Comparison of ENCODE assay signal across 8 mouse cellular contexts in genomic region chr7:29155196-29155837, GRCm38 (mm10). TPM values are rescaled to one million over a fixed set of nuclear protein-coding genes. Genes with fewer than 3 reads are reported as not detected.
DNase-seq lines count a peak whose midpoint lies in the region; ATAC-seq and TF ChIP-seq lines count a peak whose summit lies in the region.

No protein-coding gene starts in this region.

- peak; percentile 83 for DNase-seq in c-Kit-positive CD71-positive TER-119-negative erythroid progenitor cells, embryonic 14.5 days (ENCODE audit: low read depth)
- peak; percentile 93 for DNase-seq in forebrain, embryonic 11.5 days (ENCODE audit: low spot score)
- DNase-seq in kidney, postnatal 36 days = peak; percentile 93 to 97
- peak; percentile 70 to 76 (median 71) for DNase-seq in liver, embryonic 14.5 days (ENCODE audit: low read depth in 3 of 3, low spot score in 3 of 3)
- DNase-seq in telencephalon, adult 2 months (ENCODE audit: low read depth, low spot score) = peak; percentile 82

- H3K27me3 ChIP-seq in E14TG2a.4 (ENCODE audit: insufficient read depth, low read length) = peaks cover 9% of the 10 kb centered on the region; the same call in 1 of the 2 replicates
- H3K27me3 ChIP-seq in forebrain, embryonic 11.5 days (ENCODE audit: control insufficient read depth, insufficient read depth, low read length) = no peaks in the 10 kb centered on the region; the same call in 1 of the 2 replicates
- H3K27me3 ChIP-seq in heart, embryonic 16.5 days (ENCODE audit: control insufficient read depth, insufficient read depth, low read length) = peaks cover 21% of the 10 kb centered on the region
- H3K27me3 ChIP-seq in liver, embryonic 14.5 days (ENCODE audit: control insufficient read depth, insufficient read depth, low read length) = peaks cover 7% of the 10 kb centered on the region
- peaks cover 28% of the 10 kb centered on the region for H3K27me3 ChIP-seq in neural tube, embryonic 13.5 days

- H3K4me3 ChIP-seq in E14TG2a.4 (replicated peaks; ENCODE audit: low read length) = peak overlapping the region; percentile 99
- H3K4me3 ChIP-seq in forebrain, embryonic 11.5 days (ENCODE audit: low read depth, low read length) = peak overlapping the region; percentile 73
- H3K4me3 ChIP-seq in heart, embryonic 16.5 days (ENCODE audit: low read length) = peak overlapping the region; percentile 93
- peak overlapping the region; percentile 62 to 83 for H3K4me3 ChIP-seq in liver, embryonic 14.5 days (ENCODE audit: insufficient read depth in 1 of 2, low read depth in 2 of 2, low read length in 2 of 2)
- peak overlapping the region; percentile 80 for H3K4me3 ChIP-seq in neural tube, embryonic 13.5 days

- peaks cover 57% of the 10 kb centered on the region for H3K4me1 ChIP-seq in E14TG2a.4 (replicated peaks; ENCODE audit: low read depth, low read length)
- H3K4me1 ChIP-seq in forebrain, embryonic 11.5 days (replicated peaks; ENCODE audit: control insufficient read depth, insufficient read depth, low read length) = no peaks in the 10 kb centered on the region
- peaks cover 10% of the 10 kb centered on the region for H3K4me1 ChIP-seq in heart, embryonic 16.5 days (ENCODE audit: control insufficient read depth, insufficient read depth, low read length)
- peaks cover 0 to 7% of the 10 kb centered on the region in 2 experiments; a peak in 2 of 4 replicates for H3K4me1 ChIP-seq in liver, embryonic 14.5 days (replicated peaks; ENCODE audit: control insufficient read depth in 2 of 2, insufficient read depth in 2 of 2, low read length in 1 of 2)
- peaks cover 6% of the 10 kb centered on the region for H3K4me1 ChIP-seq in neural tube, embryonic 13.5 days (replicated peaks)

- peak overlapping the region; percentile 98 for H3K4me2 ChIP-seq in forebrain, embryonic 11.5 days (ENCODE audit: low read depth, low read length, severe bottlenecking)
- H3K4me2 ChIP-seq in heart, embryonic 16.5 days (ENCODE audit: low read depth, low read length) = peak overlapping the region; percentile 96
- peak overlapping the region; percentile 99 for H3K4me2 ChIP-seq in liver, embryonic 14.5 days (ENCODE audit: low read depth)
- peak overlapping the region; percentile 93 for H3K4me2 ChIP-seq in neural tube, embryonic 13.5 days

- H3K9ac ChIP-seq in forebrain, embryonic 11.5 days (ENCODE audit: low read length) = peak overlapping the region; percentile 78
- H3K9ac ChIP-seq in heart, embryonic 16.5 days (ENCODE audit: low read length) = peak overlapping the region; percentile 89
- H3K9ac ChIP-seq in liver, embryonic 14.5 days (replicated peaks) = peak overlapping the region; percentile 73
- peak overlapping the region; percentile 85 for H3K9ac ChIP-seq in neural tube, embryonic 13.5 days

- no peak for TF ChIP-seq CTCF in E14TG2a.4 (conservative IDR thresholded peaks at IDR 0.05; ENCODE audit: low read length)
- TF ChIP-seq CTCF in liver, embryonic 14.5 days (IDR thresholded peaks at IDR 0.05; ENCODE audit: low read depth) = no peak

- WGBS in forebrain, embryonic 11.5 days = 6% methylated on average over 35 of the region's 37 CpGs
- WGBS in heart, embryonic 16.5 days = 10% methylated on average over 37 of the region's 37 CpGs
- WGBS in liver, embryonic 14.5 days (ENCODE audit: insufficient replicate concordance) = 8% methylated on average over 37 of the region's 37 CpGs
- 7% methylated on average over 36 of the region's 37 CpGs for WGBS in neural tube, embryonic 13.5 days

- no peak for TF ChIP-seq EP300 in liver, embryonic 14.5 days (IDR thresholded peaks at IDR 0.05; ENCODE audit: low read depth)

- peaks cover 23% of the 10 kb centered on the region for H3K36me3 ChIP-seq in E14TG2a.4 (ENCODE audit: insufficient read depth, low read length)
- no peaks in the 10 kb centered on the region; the same call in 1 of the 2 replicates for H3K36me3 ChIP-seq in forebrain, embryonic 11.5 days (ENCODE audit: control insufficient read depth, insufficient read depth, low read length)
- H3K36me3 ChIP-seq in heart, embryonic 16.5 days (ENCODE audit: control insufficient read depth, insufficient read depth) = peaks cover 5% of the 10 kb centered on the region
- H3K36me3 ChIP-seq in liver, embryonic 14.5 days (replicated peaks; ENCODE audit: control insufficient read depth, insufficient read depth, low read depth) = no peaks in the 10 kb centered on the region
- peaks cover 11% of the 10 kb centered on the region for H3K36me3 ChIP-seq in neural tube, embryonic 13.5 days

- ATAC-seq in forebrain, embryonic 11.5 days (replicated peaks; ENCODE audit: low FRiP score) = peak; percentile 91
- peak; percentile 89 for ATAC-seq in heart, embryonic 16.5 days (replicated peaks; ENCODE audit: extremely low read depth, insufficient read depth, low FRiP score)
- peak; percentile 88 for ATAC-seq in liver, embryonic 14.5 days (ENCODE audit: insufficient read depth)
- peak; percentile 93 for ATAC-seq in neural tube, embryonic 13.5 days (ENCODE audit: low read depth)

- H3K27ac ChIP-seq in forebrain, embryonic 11.5 days (ENCODE audit: low read depth, low read length) = peak overlapping the region; percentile 80
- H3K27ac ChIP-seq in heart, embryonic 16.5 days (ENCODE audit: low read length) = peak overlapping the region; percentile 86
- H3K27ac ChIP-seq in liver, embryonic 14.5 days = no peak overlapping the region
- H3K27ac ChIP-seq in neural tube, embryonic 13.5 days (replicated peaks) = peak overlapping the region; percentile 95

- no peaks in the 10 kb centered on the region for H3K9me3 ChIP-seq in E14TG2a.4 (ENCODE audit: low read length)
- H3K9me3 ChIP-seq in forebrain, embryonic 11.5 days (ENCODE audit: control insufficient read depth, low read length) = no peaks in the 10 kb centered on the region
- 0 out of 2 replicates have a peak, but pooled peaks cover 2% of the 10 kb centered on the region for H3K9me3 ChIP-seq in heart, embryonic 16.5 days (replicated peaks; ENCODE audit: control insufficient read depth, low read length)
- H3K9me3 ChIP-seq in liver, embryonic 14.5 days (ENCODE audit: control insufficient read depth, low read length) = no peaks in the 10 kb centered on the region; the same call in 1 of the 2 replicates
- H3K9me3 ChIP-seq in neural tube, embryonic 13.5 days = no peaks in the 10 kb centered on the region

RNA-seq across cellular contexts. Expression of gene Fam98c, which starts 0.7 kb away (rescaled TPM):
- polyA plus RNA-seq in forebrain, embryonic 11.5 days (2014; fragmentation: Nextera tagmentation; extraction: Ambion mirVana) = 12.6 and 16.8 TPM in 2 replicates
- 17.3 and 18.8 TPM in 2 replicates for polyA plus RNA-seq in heart, embryonic 16.5 days (2015; fragmentation: Nextera tagmentation; extraction: Ambion mirVana)
- 5.1 and 5.8 TPM in 2 replicates for polyA plus RNA-seq in liver, embryonic 14.5 days (2012; rRNA removed)
- 4.6 and 4.7 TPM in 2 replicates for polyA plus RNA-seq in liver, embryonic 14.5 days (2014; fragmentation: Nextera tagmentation; extraction: Ambion mirVana)
- polyA plus RNA-seq in neural tube, embryonic 13.5 days (2015; fragmentation: Nextera tagmentation; extraction: Ambion mirVana) = 29.4 and 39.3 TPM in 2 replicates

RNA-seq across cellular contexts. Expression of gene Ggn, which starts 14.7 kb away (rescaled TPM):
- polyA plus RNA-seq in forebrain, embryonic 11.5 days (2014; fragmentation: Nextera tagmentation; extraction: Ambion mirVana) = 0.52 and 0.53 TPM in 2 replicates
- 0.14 and 0.59 TPM in 2 replicates for polyA plus RNA-seq in heart, embryonic 16.5 days (2015; fragmentation: Nextera tagmentation; extraction: Ambion mirVana)
- polyA plus RNA-seq in liver, embryonic 14.5 days (2012; rRNA removed) = 0.03 and 0.04 TPM in 2 replicates
- not detected in 2 replicates for polyA plus RNA-seq in liver, embryonic 14.5 days (2014; fragmentation: Nextera tagmentation; extraction: Ambion mirVana)
- 0.67 and 0.73 TPM in 2 replicates for polyA plus RNA-seq in neural tube, embryonic 13.5 days (2015; fragmentation: Nextera tagmentation; extraction: Ambion mirVana)

RNA-seq across cellular contexts. Expression of gene Spred3, which starts 14.9 kb away (rescaled TPM):
- polyA plus RNA-seq in forebrain, embryonic 11.5 days (2014; fragmentation: Nextera tagmentation; extraction: Ambion mirVana) = 7.8 TPM in 2 replicates
- 1.2 and 2.0 TPM in 2 replicates for polyA plus RNA-seq in heart, embryonic 16.5 days (2015; fragmentation: Nextera tagmentation; extraction: Ambion mirVana)
- polyA plus RNA-seq in liver, embryonic 14.5 days (2012; rRNA removed) = 0.38 and 0.51 TPM in 2 replicates
- 0.04 and 0.08 TPM in 2 replicates for polyA plus RNA-seq in liver, embryonic 14.5 days (2014; fragmentation: Nextera tagmentation; extraction: Ambion mirVana)
- polyA plus RNA-seq in neural tube, embryonic 13.5 days (2015; fragmentation: Nextera tagmentation; extraction: Ambion mirVana) = 9.4 and 9.7 TPM in 2 replicates

RNA-seq across cellular contexts. Expression of gene Rasgrp4, which starts 20.7 kb away (rescaled TPM):
- polyA plus RNA-seq in forebrain, embryonic 11.5 days (2014; fragmentation: Nextera tagmentation; extraction: Ambion mirVana) = 0.67 and 1.2 TPM in 2 replicates
- 0.38 and 0.81 TPM in 2 replicates for polyA plus RNA-seq in heart, embryonic 16.5 days (2015; fragmentation: Nextera tagmentation; extraction: Ambion mirVana)
- 0.88 and 0.96 TPM in 2 replicates for polyA plus RNA-seq in liver, embryonic 14.5 days (2012; rRNA removed)
- 0.04 and 0.39 TPM in 2 replicates for polyA plus RNA-seq in liver, embryonic 14.5 days (2014; fragmentation: Nextera tagmentation; extraction: Ambion mirVana)
- 0.52 and 0.68 TPM in 2 replicates for polyA plus RNA-seq in neural tube, embryonic 13.5 days (2015; fragmentation: Nextera tagmentation; extraction: Ambion mirVana)

RNA-seq across cellular contexts. Expression of gene Psmd8, which starts 25.2 kb away (rescaled TPM):
- polyA plus RNA-seq in forebrain, embryonic 11.5 days (2014; fragmentation: Nextera tagmentation; extraction: Ambion mirVana) = 291 and 297 TPM in 2 replicates
- polyA plus RNA-seq in heart, embryonic 16.5 days (2015; fragmentation: Nextera tagmentation; extraction: Ambion mirVana) = 218 and 225 TPM in 2 replicates
- 86.0 and 86.2 TPM in 2 replicates for polyA plus RNA-seq in liver, embryonic 14.5 days (2012; rRNA removed)
- polyA plus RNA-seq in liver, embryonic 14.5 days (2014; fragmentation: Nextera tagmentation; extraction: Ambion mirVana) = 130 and 131 TPM in 2 replicates
- 310 and 326 TPM in 2 replicates for polyA plus RNA-seq in neural tube, embryonic 13.5 days (2015; fragmentation: Nextera tagmentation; extraction: Ambion mirVana)
